Mouse (Mus musculus): ENCODE data around the gene P2rx5.

DNA sequence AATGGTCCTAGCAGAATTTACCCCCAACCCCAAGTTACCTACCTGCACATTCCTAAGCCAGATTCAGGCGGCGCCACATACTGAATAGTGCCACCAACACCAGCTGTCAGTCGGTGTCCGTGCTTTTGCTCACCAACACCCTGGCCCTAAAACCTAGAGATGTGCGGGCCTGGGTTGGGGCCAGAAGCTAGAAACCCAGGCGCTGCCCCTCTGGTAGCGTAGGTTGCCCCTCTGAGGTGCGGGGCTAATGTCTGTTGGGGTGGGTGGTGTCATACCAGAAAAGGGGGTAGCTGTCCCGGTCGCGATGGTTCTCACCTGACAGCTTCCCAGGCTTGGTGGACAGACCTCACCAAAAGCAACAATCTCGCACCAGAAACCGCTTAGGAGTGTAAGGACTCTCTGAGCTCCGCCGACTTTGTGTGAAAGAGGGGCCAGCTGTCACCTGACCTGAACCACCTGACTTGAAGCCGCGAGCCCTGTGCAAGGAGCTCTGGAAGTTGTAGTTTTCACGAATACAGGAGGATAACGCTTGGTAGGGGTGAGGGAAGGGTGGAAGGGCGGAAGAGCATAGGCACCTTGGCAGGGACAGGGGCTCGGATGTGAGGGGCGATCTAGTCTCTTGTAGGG is 38.5 kb downstream of the P2rx5 start, which contains the start of gene Ctns:
- no peak for TF ChIP-seq TAL1 (IDR thresholded peaks at IDR 0.05; ENCODE audit: low read length)
- no peak for TF ChIP-seq GATA1 (IDR thresholded peaks at IDR 0.05; ENCODE audit: low read length)
